Mouse (Mus musculus) neural tube, embryonic 15.5 days (tissue): ENCODE data around the gene Gm4491. TPM values are rescaled to one million over a fixed set of nuclear protein-coding genes. Genes with fewer than 3 reads are reported as not detected.

ENCODE experiments used
- ATAC-seq: fragments of 200-750 bp; cut with Nextera tagmentation; 2 replicates; pipeline ENCODE4 v1.8.0; 2017; ENCODE audit warnings: mild to moderate bottlenecking, moderate TSS enrichment, moderate library complexity; ENCODE audit not compliant: low FRiP score
- H3K27ac ChIP-seq: fragments of 300-500 bp; sonication (generic); replicated peaks from 2 replicates; pipeline ENCODE4 v1.5.1; 2015; ENCODE audit warnings: mild to moderate bottlenecking, inconsistent platforms
- H3K27me3 ChIP-seq: fragments of 300-500 bp; sonication (generic); replicated peaks from 2 replicates; pipeline ENCODE4 v1.6.1; 2015; ENCODE audit warnings: inconsistent platforms
- H3K36me3 ChIP-seq: fragments of 300-500 bp; sonication (generic); 2 replicates; pipeline ENCODE4 v1.6.1; 2015; ENCODE audit warnings: inconsistent platforms
- H3K4me1 ChIP-seq: fragments of 300-500 bp; sonication (generic); 2 replicates; pipeline ENCODE4 v1.6.1; 2015; ENCODE audit warnings: inconsistent platforms
- H3K4me2 ChIP-seq: fragments of 300-500 bp; sonication (generic); 2 replicates; pipeline ENCODE4 v1.6.1; 2015; ENCODE audit warnings: inconsistent platforms, mild to moderate bottlenecking, moderate library complexity
- H3K4me3 ChIP-seq: fragments of 300-500 bp; sonication (generic); replicated peaks from 2 replicates; pipeline ENCODE4 v1.5.1; 2015; ENCODE audit warnings: mild to moderate bottlenecking, inconsistent platforms
- H3K9ac ChIP-seq: fragments of 300-500 bp; sonication (generic); replicated peaks from 2 replicates; pipeline ENCODE4 v1.6.1; 2015; ENCODE audit warnings: mild to moderate bottlenecking, inconsistent platforms
- H3K9me3 ChIP-seq: fragments of 300-500 bp; sonication (generic); replicated peaks from 2 replicates; pipeline ENCODE4 v1.6.1; 2016; ENCODE audit warnings: inconsistent platforms
- WGBS: fragments of 180-500 bp; shearing (Covaris S2); methylation state at CpG from one replicate; pipeline ENCODE4 v1.1.7; 2015; ENCODE audit warnings: mixed read lengths; 5-methylcytosine and 5-hydroxymethylcytosine counted together
- polyA plus RNA-seq: library from polyadenylated mRNA; unstranded; fragments of >200 nt; fragmentation: Nextera tagmentation; extraction: Ambion mirVana; gene quantifications from 2 replicates; pipeline ENCODE4 v1.2.1, GENCODE M21; 2015

Gene Gm4491
- polyA plus RNA-seq, 1 experiment from 2014 or later, result not detected

GRCm38 (mm10) chr14:57105721-57106120 is 10.0 kb downstream of the Gm4491 start:
- ATAC-seq, result no peak
- peaks cover 20% of the 10 kb centered on the region for H3K4me1 ChIP-seq
- H3K9me3 ChIP-seq, result no peaks in the 10 kb centered on the region
- H3K27ac ChIP-seq, result no peak overlapping the region
- peak overlapping the region; percentile 99; the same call in 1 of the 2 replicates for H3K4me2 ChIP-seq
- H3K36me3 ChIP-seq, result no peaks in the 10 kb centered on the region
- WGBS, result 51% methylated on average over 11 of the region's 11 CpGs
- H3K27me3 ChIP-seq, result peaks cover 69% of the 10 kb centered on the region
- no peak overlapping the region for H3K4me3 ChIP-seq
- H3K9ac ChIP-seq, result no peak overlapping the region

DNA sequence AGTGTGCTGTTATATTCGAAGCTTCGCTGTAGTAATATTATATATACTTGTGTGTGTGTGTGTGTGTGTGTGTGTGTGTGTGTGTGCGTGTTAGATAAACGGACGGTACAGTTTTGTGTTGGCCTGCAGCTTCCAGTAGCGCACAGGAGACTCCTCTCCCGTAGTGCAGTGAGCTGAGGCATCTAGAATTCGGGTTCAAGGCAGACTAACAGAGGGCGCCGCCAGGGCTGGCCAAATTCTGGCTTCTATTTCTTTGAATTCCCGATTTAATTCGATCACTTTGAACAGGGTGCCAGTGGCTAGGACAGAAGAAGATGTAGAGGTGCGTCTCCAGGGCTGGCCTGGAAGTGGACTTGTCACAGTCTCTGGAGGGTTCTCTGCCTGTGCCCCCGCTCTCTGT is 10.6 kb downstream of the Gm4491 start:
- H3K9me3 ChIP-seq, result no peaks in the 10 kb centered on the region
- no peak overlapping the region for H3K9ac ChIP-seq
- WGBS, result 14% methylated on average over 14 of the region's 14 CpGs
- H3K4me1 ChIP-seq, result peaks cover 20% of the 10 kb centered on the region
- H3K27me3 ChIP-seq, result peaks cover 67% of the 10 kb centered on the region
- peak overlapping the region; percentile 99 for H3K4me2 ChIP-seq
- ATAC-seq, result no peak
- H3K27ac ChIP-seq, result no peak overlapping the region
- no peaks in the 10 kb centered on the region for H3K36me3 ChIP-seq
- peak overlapping the region; percentile 56 for H3K4me3 ChIP-seq

- H3K36me3 ChIP-seq, result no peaks in the 10 kb centered on the region
- no peak within 1 kb of the TSS for H3K27ac ChIP-seq
- WGBS, result under 1% methylated on average over 97 of the region's 101 CpGs
- H3K4me2 ChIP-seq, result peak within 1 kb of the TSS; percentile 99
- H3K27me3 ChIP-seq, result peaks cover 67% of the 10 kb centered on the region
- peak within 1 kb of the TSS; percentile 56 for H3K4me3 ChIP-seq
- no peaks in the 10 kb centered on the region for H3K9me3 ChIP-seq
- ATAC-seq, result peak; percentile 72
- peaks cover 20% of the 10 kb centered on the region for H3K4me1 ChIP-seq
- peak within 1 kb of the TSS; percentile 42 for H3K9ac ChIP-seq
Observed at GRCm38 (mm10) chr14:57104106-57105023, 11.3 kb downstream of the Gm4491 start, which contains the start of gene Gjb2. Gene Gjb2, minus strand, starts transcription at chr14:57104702.

DNA sequence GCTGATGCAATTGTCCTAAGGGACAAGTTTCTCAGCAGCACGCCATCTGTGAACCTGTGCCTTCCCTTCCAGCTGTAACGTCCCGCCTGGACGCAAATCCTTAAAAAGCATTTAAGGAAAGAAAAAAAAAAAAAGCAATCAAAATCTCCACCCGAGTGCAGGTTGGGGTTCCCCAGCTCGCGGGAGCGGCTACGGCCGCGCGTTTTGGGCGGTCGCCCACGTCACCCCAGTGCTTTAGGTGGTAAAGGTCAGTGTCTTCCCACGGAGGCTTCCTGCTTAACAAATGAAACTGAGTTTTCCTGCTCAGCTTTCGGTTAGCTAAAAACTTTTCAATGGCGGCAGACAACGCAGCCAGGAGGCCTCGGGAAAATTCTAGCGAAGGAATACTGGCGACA is 12.0 kb downstream of the Gm4491 start:
- H3K36me3 ChIP-seq, result no peaks in the 10 kb centered on the region
- H3K4me2 ChIP-seq, result peak overlapping the region; percentile 99
- peak overlapping the region; percentile 56 for H3K4me3 ChIP-seq
- H3K27ac ChIP-seq, result no peak overlapping the region
- H3K4me1 ChIP-seq, result peaks cover 20% of the 10 kb centered on the region
- peaks cover 67% of the 10 kb centered on the region for H3K27me3 ChIP-seq
- H3K9ac ChIP-seq, result peak overlapping the region; percentile 42
- peak; percentile 32; the same call in 1 of the 2 replicates for ATAC-seq
- WGBS, result 2% methylated on average over 22 of the region's 22 CpGs
- no peaks in the 10 kb centered on the region for H3K9me3 ChIP-seq

- Histone ChIP-seq H3K4me1 (peaks cover 20% of the 10 kb centered on the region), H3K4me2 (peak overlapping the region; percentile 99), H3K27ac (no peak overlapping the region), H3K36me3 (no peaks in the 10 kb centered on the region), H3K9ac (no peak overlapping the region), H3K9me3 (no peaks in the 10 kb centered on the region), H3K27me3 (peaks cover 64% of the 10 kb centered on the region), H3K4me3 (peak overlapping the region; percentile 56)
- ATAC-seq, result no peak
- 59% methylated on average over 6 of the region's 6 CpGs for WGBS
Observed at GRCm38 (mm10) chr14:57103121-57103520, 12.6 kb downstream of the Gm4491 start.

- no peak for ATAC-seq
- H3K27ac ChIP-seq, result no peak overlapping the region
- no peaks in the 10 kb centered on the region for H3K9me3 ChIP-seq
- no peak overlapping the region for H3K9ac ChIP-seq
- no peaks in the 10 kb centered on the region for H3K36me3 ChIP-seq
- WGBS, result 89% methylated on average over 7 of the region's 7 CpGs
- peaks cover 49% of the 10 kb centered on the region for H3K27me3 ChIP-seq
- peaks cover 20% of the 10 kb centered on the region for H3K4me1 ChIP-seq
- no peak overlapping the region for H3K4me3 ChIP-seq
- H3K4me2 ChIP-seq, result no peak overlapping the region
Observed at GRCm38 (mm10) chr14:57101623-57102022, 14.1 kb downstream of the Gm4491 start.

DNA sequence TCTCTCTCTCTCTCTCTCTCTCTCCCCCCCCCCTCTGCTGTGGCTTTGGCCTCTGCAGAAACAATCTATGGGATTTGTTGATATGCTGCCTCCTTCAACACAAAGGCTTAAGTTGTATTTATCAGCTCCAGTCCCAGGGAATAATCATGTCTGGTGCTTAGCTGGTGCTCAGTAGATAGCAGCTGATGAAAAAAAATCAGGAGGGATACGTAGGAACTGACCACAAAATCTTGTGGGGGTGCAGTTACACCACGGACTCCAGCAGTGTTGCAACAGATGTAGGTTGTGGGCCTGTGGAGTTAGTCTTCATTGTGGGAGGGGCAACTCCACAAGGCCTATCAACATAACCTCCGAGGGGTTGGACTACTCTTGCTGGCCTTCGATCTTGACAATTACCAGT is 19.8 kb downstream of the Gm4491 start:
- WGBS, result 79% methylated on average over 4 of the region's 4 CpGs
- Histone ChIP-seq H3K9ac (no peak overlapping the region), H3K9me3 (no peaks in the 10 kb centered on the region), H3K4me1 (no peaks in the 10 kb centered on the region), H3K36me3 (no peaks in the 10 kb centered on the region), H3K27ac (no peak overlapping the region), H3K4me3 (no peak overlapping the region), H3K27me3 (no peaks in the 10 kb centered on the region), H3K4me2 (no peak overlapping the region)
- no peak for ATAC-seq

DNA sequence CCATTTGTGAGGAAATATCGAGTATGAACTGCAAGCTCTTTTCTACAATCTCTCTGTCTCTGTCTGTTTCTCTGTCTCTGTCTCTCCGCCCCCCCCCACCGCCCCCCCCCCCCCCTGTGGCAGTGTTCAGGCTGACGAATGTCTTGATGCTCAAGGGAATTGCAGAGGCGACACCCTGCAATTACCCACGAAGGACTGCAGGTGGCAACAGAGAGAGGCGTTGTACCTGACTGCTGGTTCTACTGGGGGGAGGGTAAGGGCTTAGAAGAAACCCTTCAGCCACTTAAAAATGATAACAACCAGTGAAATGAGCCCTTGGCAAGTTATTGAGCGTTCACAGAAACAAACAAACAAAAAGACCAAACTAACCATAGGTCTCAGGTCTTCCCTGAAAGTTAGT is 22.7 kb downstream of the Gm4491 start:
- no peak for ATAC-seq
- Histone ChIP-seq H3K36me3 (no peaks in the 10 kb centered on the region), H3K4me2 (no peak overlapping the region), H3K9ac (no peak overlapping the region), H3K4me1 (no peaks in the 10 kb centered on the region), H3K9me3 (no peaks in the 10 kb centered on the region), H3K27ac (no peak overlapping the region), H3K4me3 (no peak overlapping the region), H3K27me3 (no peaks in the 10 kb centered on the region)
- 7% methylated on average over 6 of the region's 8 CpGs for WGBS

GRCm38 (mm10) chr14:57090001-57090400 is 25.7 kb downstream of the Gm4491 start:
- H3K9me3 ChIP-seq, result no peaks in the 10 kb centered on the region
- ATAC-seq, result no peak
- WGBS, result 52% methylated on average over 2 of the region's 2 CpGs

GRCm38 (mm10) chr14:57089107-57089506 is 26.6 kb downstream of the Gm4491 start:
- Histone ChIP-seq H3K9ac (no peak overlapping the region), H3K4me2 (no peak overlapping the region), H3K4me1 (no peaks in the 10 kb centered on the region), H3K9me3 (no peaks in the 10 kb centered on the region), H3K36me3 (no peaks in the 10 kb centered on the region), H3K4me3 (no peak overlapping the region), H3K27me3 (no peaks in the 10 kb centered on the region), H3K27ac (no peak overlapping the region)
- 87% methylated on average over 7 of the region's 7 CpGs for WGBS
- ATAC-seq, result no peak

More at GRCm38 (mm10) chr14:57090001-57090400, 25.7 kb downstream of the Gm4491 start:
- H3K27me3 ChIP-seq, result no peaks in the 10 kb centered on the region
- H3K36me3 ChIP-seq, result no peaks in the 10 kb centered on the region
- no peak overlapping the region for H3K4me2 ChIP-seq
- H3K4me1 ChIP-seq, result no peaks in the 10 kb centered on the region
- H3K4me3 ChIP-seq, result no peak overlapping the region
- no peak overlapping the region for H3K27ac ChIP-seq
- no peak overlapping the region for H3K9ac ChIP-seq

DNA sequence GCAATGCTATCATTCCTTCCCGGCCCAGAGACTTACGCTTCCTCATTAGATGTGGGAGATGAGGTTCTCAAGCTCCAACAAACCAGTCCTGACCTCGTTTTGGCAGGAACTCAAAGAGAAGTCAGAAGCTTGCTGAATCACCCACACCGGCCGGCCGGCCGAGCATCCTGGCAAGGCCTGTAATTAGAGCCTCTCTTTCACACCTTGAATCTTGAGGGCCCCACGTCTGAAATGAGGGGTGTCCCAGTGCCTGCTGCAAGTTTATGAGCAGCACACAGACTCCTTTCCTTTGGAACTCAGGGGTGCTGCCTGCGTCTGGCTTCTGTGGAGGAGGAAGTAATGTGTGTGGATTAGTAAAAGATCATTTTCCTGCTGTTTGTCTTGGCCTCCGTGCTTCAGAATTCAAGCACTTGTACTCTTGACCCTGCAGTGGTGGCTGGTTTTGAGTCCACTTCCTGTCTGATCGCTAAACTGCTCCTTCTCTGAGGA is 31.5 kb downstream of the Gm4491 start:
- H3K4me3 ChIP-seq, result no peak overlapping the region
- H3K36me3 ChIP-seq, result no peaks in the 10 kb centered on the region
- WGBS, result 63% methylated on average over 11 of the region's 11 CpGs
- no peak overlapping the region for H3K4me2 ChIP-seq
- no peaks in the 10 kb centered on the region for H3K4me1 ChIP-seq
- no peaks in the 10 kb centered on the region for H3K9me3 ChIP-seq
- no peak for ATAC-seq
- no peaks in the 10 kb centered on the region for H3K27me3 ChIP-seq
- no peak overlapping the region for H3K27ac ChIP-seq
- no peak overlapping the region for H3K9ac ChIP-seq

DNA sequence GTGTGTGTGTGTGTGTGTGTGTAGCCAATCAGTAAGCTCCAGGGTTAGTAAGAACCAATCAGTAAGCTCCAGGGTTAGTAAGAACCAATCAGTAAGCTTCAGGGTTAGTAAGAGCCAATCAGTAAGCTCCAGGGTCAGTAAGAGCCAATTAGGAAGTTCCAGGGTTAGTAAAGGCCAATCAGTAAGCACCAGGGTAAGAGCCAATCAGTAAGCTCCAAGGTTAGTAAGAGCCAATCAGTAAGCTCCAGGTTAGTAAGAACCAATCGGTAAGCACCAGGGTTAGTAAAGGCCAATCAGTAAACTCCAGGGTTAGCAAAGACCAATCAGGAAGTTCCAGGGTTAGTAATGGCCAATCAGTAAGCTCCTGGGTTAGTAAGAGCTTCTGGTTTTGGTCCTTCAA is 32.8 kb downstream of the Gm4491 start:
- no peak for ATAC-seq
- H3K4me1 ChIP-seq, result no peaks in the 10 kb centered on the region
- no peak overlapping the region for H3K9ac ChIP-seq
- no peak overlapping the region for H3K4me3 ChIP-seq
- no peaks in the 10 kb centered on the region for H3K36me3 ChIP-seq
- H3K27ac ChIP-seq, result no peak overlapping the region
- H3K4me2 ChIP-seq, result no peak overlapping the region
- no peaks in the 10 kb centered on the region for H3K9me3 ChIP-seq
- H3K27me3 ChIP-seq, result no peaks in the 10 kb centered on the region
- 97% methylated on average over 1 of the region's 1 CpGs for WGBS
